Mouse (Mus musculus) liver, embryonic 14.5 days (tissue): Measurements from ENCODE around the gene Kcnq1. TPM values are rescaled to one million over a fixed set of nuclear protein-coding genes. Genes with fewer than 3 reads are reported as not detected.

ENCODE experiments used
- ATAC-seq: fragments of 200-750 bp; cut with Nextera tagmentation; 2 replicates; pipeline ENCODE4 v1.8.0; 2017; ENCODE audit warnings: moderate number of reproducible peaks, mild to moderate bottlenecking, moderate library complexity; ENCODE audit not compliant: insufficient read depth
- DNase-seq, 3 experiments: peaks; one replicate each; pipeline ENCODE4 v3.0.0-alpha.2; 2012 to 2013; ENCODE audit warnings: low read depth in 3 of 3, low spot score in 3 of 3
- H3K27ac ChIP-seq: fragments of 300-500 bp; sonication (generic); 2 replicates; pipeline ENCODE4 v1.5.1; 2014; ENCODE audit warnings: moderate library complexity, mild to moderate bottlenecking, control low read depth, inconsistent platforms
- H3K27me3 ChIP-seq: fragments of 300-500 bp; sonication (generic); 2 replicates; pipeline ENCODE4 v1.6.1; 2014; ENCODE audit warnings: mild to moderate bottlenecking, low read length, moderate library complexity; ENCODE audit not compliant: control insufficient read depth, insufficient read depth
- H3K36me3 ChIP-seq: fragments of 300-500 bp; sonication (generic); replicated peaks from 2 replicates; pipeline ENCODE4 v1.6.1; 2014; ENCODE audit warnings: low read depth; ENCODE audit not compliant: control insufficient read depth, insufficient read depth
- H3K4me1 ChIP-seq, 2 experiments: fragments of 200-500 bp in 1 of 2; fragments of 300-500 bp in 1 of 2; sonication (generic) in 1 of 2; replicated peaks; 2 replicates each; pipeline ENCODE4 v1.6.1; 2012 to 2014; ENCODE audit warnings: antibody characterized with exemption in 1 of 2, inconsistent platforms in 1 of 2, low read length in 1 of 2; ENCODE audit not compliant: control insufficient read depth in 2 of 2, insufficient read depth in 2 of 2
- H3K4me2 ChIP-seq: fragments of 300-500 bp; sonication (generic); 2 replicates; pipeline ENCODE4 v1.6.1; 2014; ENCODE audit warnings: low read depth, mild to moderate bottlenecking, control low read depth, moderate library complexity
- H3K4me3 ChIP-seq, 2 experiments: fragments of 200-500 bp in 1 of 2; fragments of 300-500 bp in 1 of 2; sonication (generic) in 1 of 2; 2 replicates each; pipeline ENCODE4 v1.5.1; 2012 to 2014; ENCODE audit warnings: low read depth in 2 of 2, low read length in 2 of 2, mild to moderate bottlenecking in 2 of 2, control low read depth in 1 of 2, inconsistent platforms in 1 of 2, moderate library complexity in 1 of 2; ENCODE audit not compliant: insufficient read depth in 1 of 2
- H3K9ac ChIP-seq: fragments of 300-500 bp; sonication (generic); replicated peaks from 2 replicates; pipeline ENCODE4 v1.6.1; 2014; ENCODE audit warnings: mild to moderate bottlenecking, control low read depth, moderate library complexity
- H3K9me3 ChIP-seq: fragments of 300-500 bp; sonication (generic); 2 replicates; pipeline ENCODE4 v1.6.1; 2016; ENCODE audit warnings: low read length, mixed read lengths; ENCODE audit not compliant: control insufficient read depth
- CTCF ChIP-seq: IDR thresholded peaks from 2 replicates; pipeline ENCODE4 v1.5.1; 2016; ENCODE audit warnings: antibody characterized with exemption, low read depth, control low read depth
- EP300 ChIP-seq: IDR thresholded peaks from 2 replicates; pipeline ENCODE4 v1.6.1; 2016; ENCODE audit warnings: antibody characterized with exemption, low read depth
- WGBS: fragments of 180-500 bp; shearing (Covaris S2); extraction: QIAGEN DNeasy Blood & Tissue Kit; methylation state at CpG from one replicate; pipeline ENCODE4 v1.1.7; 2014; ENCODE audit not compliant: insufficient replicate concordance; 5-methylcytosine and 5-hydroxymethylcytosine counted together
- polyA plus RNA-seq, 2 experiments: library from polyadenylated mRNA; depleted of rRNA in 1 of 2; stranded (reverse) in 1 of 2; unstranded in 1 of 2; fragments of >200 nt; fragmentation: Nextera tagmentation in 1 of 2; extraction: Ambion mirVana in 1 of 2; gene quantifications; 2 replicates each; pipeline versions ENCODE4 v1.2.1 to v1.2.3; 2012 to 2014

Kcnq1 gene
- polyA plus RNA-seq, 2 experiments: 0.12 to 0.41 TPM

DNA sequence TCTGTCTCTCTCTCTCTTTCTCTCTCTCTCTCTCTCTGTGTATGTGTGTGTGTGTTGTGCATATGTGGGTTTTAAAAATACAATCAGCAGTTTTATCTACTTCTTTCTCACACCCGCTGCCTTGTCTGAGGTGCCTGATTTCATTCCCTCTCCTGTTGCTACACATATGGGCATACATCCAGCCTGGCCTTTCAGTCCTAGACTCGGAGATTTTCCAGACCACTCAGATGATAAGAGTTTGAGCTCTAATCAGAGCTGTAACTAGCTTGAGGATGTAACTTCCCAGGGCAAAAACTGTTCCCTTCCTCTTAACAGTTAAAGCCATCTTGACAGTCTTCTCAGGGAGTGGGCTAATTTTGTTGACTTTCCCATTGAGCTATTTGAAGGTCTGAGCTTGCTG, 265.2 kb downstream of the Kcnq1 start:
- Histone ChIP-seq H3K36me3 (no peaks in the 10 kb centered on the region), H3K4me1 (peaks cover 0 to 8% of the 10 kb centered on the region in 2 experiments; a peak in 2 of 4 replicates), H3K4me2 (no peak overlapping the region), H3K27me3 (no peaks in the 10 kb centered on the region), H3K9me3 (no peaks in the 10 kb centered on the region), H3K9ac (no peak overlapping the region), H3K4me3 (no peak overlapping the region), H3K27ac (no peak overlapping the region)
- ATAC-seq (no peak), DNase-seq (no peak)
- TF ChIP-seq CTCF (no peak), EP300 (no peak)
- 33% methylated on average over 2 of the region's 2 CpGs for WGBS

DNA sequence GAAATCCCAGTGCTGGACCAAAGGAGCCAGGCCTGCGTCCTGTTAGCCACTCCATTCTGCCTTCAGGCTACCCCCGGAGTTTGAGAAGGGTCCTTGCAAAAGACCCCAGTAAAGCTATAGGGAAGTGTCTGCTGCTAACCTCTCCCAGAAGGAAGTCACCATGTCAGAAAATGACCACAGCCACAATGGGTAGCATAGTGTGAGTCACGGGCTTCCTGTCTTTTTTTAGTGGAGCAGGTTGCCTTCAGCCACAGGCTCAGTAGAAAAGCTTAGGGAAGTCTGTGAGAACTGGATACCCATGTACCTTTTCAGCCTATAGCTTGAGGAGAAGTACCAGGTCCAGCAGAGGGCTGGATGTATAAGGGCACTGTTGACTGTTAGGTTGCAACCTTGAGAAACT, 267.1 kb downstream of the Kcnq1 start:
- ATAC-seq (no peak), DNase-seq (no peak)
- peaks cover 0 to 5% of the 10 kb centered on the region in 2 experiments; a peak in 1 of 4 replicates for H3K4me1 ChIP-seq
- H3K9me3 ChIP-seq: no peaks in the 10 kb centered on the region
- H3K9ac ChIP-seq: no peak overlapping the region
- no peak overlapping the region for H3K4me3 ChIP-seq
- WGBS: 18% methylated on average over 3 of the region's 3 CpGs
- H3K27me3 ChIP-seq: no peaks in the 10 kb centered on the region
- H3K4me2 ChIP-seq: no peak overlapping the region
- no peak overlapping the region for H3K27ac ChIP-seq
- no peak for TF ChIP-seq CTCF
- TF ChIP-seq EP300: no peak
- H3K36me3 ChIP-seq: no peaks in the 10 kb centered on the region

DNA sequence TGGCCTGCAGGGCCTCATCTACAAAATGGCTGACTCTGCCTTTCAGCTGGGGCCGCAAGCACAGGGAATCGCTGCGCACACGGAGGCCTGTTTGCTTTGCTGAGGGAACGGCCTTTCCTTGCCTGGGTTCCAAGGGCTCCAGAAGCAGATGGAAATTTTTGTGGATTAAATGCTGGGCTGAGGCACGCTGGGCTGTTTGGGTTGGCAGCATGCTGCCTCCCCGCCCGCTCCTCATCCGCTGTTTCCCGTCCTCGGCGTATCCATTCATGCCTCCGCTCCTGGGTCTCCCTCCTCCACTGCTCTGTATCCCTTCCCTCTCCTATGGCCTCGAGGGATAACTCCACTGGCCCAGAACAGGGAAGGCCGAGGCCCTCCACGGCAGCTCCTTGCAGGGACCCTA, 269.8 kb downstream of the Kcnq1 start:
- Histone ChIP-seq H3K9ac (no peak overlapping the region), H3K27me3 (no peaks in the 10 kb centered on the region), H3K27ac (no peak overlapping the region), H3K36me3 (no peaks in the 10 kb centered on the region), H3K4me2 (no peak overlapping the region), H3K4me1 (peaks cover 0 to 3% of the 10 kb centered on the region in 2 experiments; a peak in 1 of 4 replicates), H3K9me3 (no peaks in the 10 kb centered on the region), H3K4me3 (no peak overlapping the region)
- TF ChIP-seq CTCF: no peak
- 83% methylated on average over 16 of the region's 16 CpGs for WGBS
- DNase-seq: no peak
- ATAC-seq: no peak

DNA sequence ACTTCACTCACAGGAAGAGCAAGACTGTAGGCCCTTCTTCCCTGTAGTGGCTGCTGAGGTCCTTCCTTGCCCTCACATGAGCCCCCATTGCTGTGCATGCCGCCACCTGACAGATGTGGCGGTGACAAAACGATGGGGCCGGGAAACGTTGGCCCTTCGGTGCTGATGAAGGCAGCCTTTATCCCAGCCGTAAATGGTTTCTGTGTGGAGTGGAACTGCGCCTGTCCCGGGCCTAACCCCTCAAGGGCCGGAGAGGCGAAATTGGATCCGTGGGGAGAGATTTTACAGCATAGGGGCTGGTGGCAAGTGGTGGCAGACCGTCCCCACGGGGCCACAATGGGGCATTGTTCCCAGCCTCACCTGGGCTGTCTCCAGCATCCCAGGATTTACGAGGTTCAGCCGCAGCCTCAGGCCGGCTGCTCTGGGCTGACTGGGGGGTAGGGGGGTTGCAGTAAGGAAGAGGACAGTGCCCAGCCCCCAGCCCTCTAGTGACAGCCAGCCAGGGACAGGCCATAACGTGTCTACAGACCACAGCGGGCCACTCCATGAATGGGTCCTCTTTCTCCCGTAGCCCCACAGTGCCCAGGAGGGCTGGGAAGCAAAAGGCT, 274.4 kb downstream of the Kcnq1 start:
- Histone ChIP-seq H3K4me3 (no peak overlapping the region), H3K9me3 (no peaks in the 10 kb centered on the region), H3K9ac (no peak overlapping the region), H3K4me2 (no peak overlapping the region), H3K27ac (no peak overlapping the region), H3K4me1 (no peaks in the 10 kb centered on the region), H3K36me3 (no peaks in the 10 kb centered on the region), H3K27me3 (no peaks in the 10 kb centered on the region)
- WGBS: 58% methylated on average over 20 of the region's 20 CpGs
- TF ChIP-seq EP300 (no peak), CTCF (no peak)
- DNase-seq (no peak), ATAC-seq (no peak)

DNA sequence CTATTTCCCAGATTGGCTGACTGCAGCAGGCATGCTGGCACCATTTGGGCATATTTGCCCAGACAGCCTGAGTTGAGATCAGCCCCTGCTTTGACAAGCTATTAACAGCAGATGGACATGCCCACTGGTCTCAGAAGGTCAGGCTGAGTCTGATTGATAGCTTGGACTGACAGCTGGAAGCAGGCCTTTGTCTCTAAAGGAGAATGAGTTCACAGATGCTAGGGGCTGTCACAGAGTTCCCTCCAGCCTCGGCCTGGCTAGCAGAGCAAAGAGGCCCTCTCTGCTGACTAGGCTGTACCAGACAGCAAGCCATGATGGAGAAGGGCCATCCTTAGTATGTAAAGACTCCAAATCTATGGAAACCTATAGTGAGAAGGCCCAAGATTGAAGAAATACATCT, 280.5 kb downstream of the Kcnq1 start:
- H3K27ac ChIP-seq: no peak overlapping the region
- no peak for ATAC-seq
- H3K27me3 ChIP-seq: no peaks in the 10 kb centered on the region

More for the DNA sequence above, 280.5 kb downstream of the Kcnq1 start:
- no peaks in the 10 kb centered on the region for H3K9me3 ChIP-seq
- no peak for DNase-seq
- H3K4me3 ChIP-seq: no peak overlapping the region
- H3K9ac ChIP-seq: no peak overlapping the region
- no peak overlapping the region for H3K4me2 ChIP-seq
- TF ChIP-seq CTCF (no peak), EP300 (no peak)
- H3K4me1 ChIP-seq: no peaks in the 10 kb centered on the region
- H3K36me3 ChIP-seq: no peaks in the 10 kb centered on the region
- 15% methylated on average over 1 of the region's 1 CpGs for WGBS
